Comparison of ENCODE assay signal across 8 mouse cellular contexts in the genomic region with DNA sequence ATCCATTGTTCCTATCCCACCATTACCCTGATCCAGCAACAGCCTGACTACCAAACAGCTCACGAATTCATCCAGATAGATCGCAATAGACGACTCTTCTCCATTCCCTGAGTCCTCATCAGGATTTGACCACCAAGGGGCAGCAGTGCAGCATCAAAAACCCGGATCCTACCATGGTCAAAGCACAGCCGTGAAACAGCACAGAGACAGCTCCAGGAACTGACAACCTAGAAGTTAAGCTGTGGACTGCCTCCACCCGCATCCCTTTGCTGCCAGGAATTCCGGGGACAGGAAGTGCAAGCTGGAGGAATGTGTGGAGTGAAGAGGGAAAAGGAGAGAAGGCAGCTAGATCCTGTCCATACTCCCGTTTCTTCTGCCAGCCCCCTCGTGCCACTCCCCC. TPM values are rescaled to one million over a fixed set of nuclear protein-coding genes. Genes with fewer than 3 reads are reported as not detected.
DNase-seq lines count a peak whose midpoint lies in the region; ATAC-seq and TF ChIP-seq lines count a peak whose summit lies in the region.

No protein-coding gene starts in this region.

- no peak overlapping the region for H3K9ac ChIP-seq in hindbrain, embryonic 16.5 days (ENCODE audit: low read depth, low read length)

- no peaks in the 10 kb centered on the region for H3K4me1 ChIP-seq in hindbrain, embryonic 16.5 days (ENCODE audit: control insufficient read depth, insufficient read depth, low read depth, low read length)

- ATAC-seq in cerebellum, adult (ENCODE audit: insufficient number of reproducible peaks, low FRiP score, low TSS enrichment), result no peak
- ATAC-seq in hindbrain, embryonic 16.5 days, result peak; percentile 74
- ATAC-seq in megakaryocyte-erythroid progenitor cell, adult 5-6 weeks (replicated peaks; ENCODE audit: low FRiP score, low TSS enrichment, poor library complexity, severe bottlenecking), result peak; percentile 79; the same call in 1 of the 2 replicates

- no peak overlapping the region for H3K4me2 ChIP-seq in hindbrain, embryonic 16.5 days (ENCODE audit: low read length)

- no peak overlapping the region for H3K4me3 ChIP-seq in hindbrain, embryonic 16.5 days (ENCODE audit: low read length)
- no peak overlapping the region for H3K4me3 ChIP-seq in left cerebral cortex, adult 2 months

- peak; percentile 23 for DNase-seq in cerebellum, adult 11 months
- DNase-seq in cerebellum, adult 9-11 months, result peak; percentile 25
- peak; percentile 70 for DNase-seq in gastrocnemius, postnatal 10 days
- peak; percentile 60 to 67 for DNase-seq in left cerebral cortex, adult 2 months (ENCODE audit: extremely low spot score in 1 of 2, low spot score in 2 of 2)
- peak; percentile 39 to 47 for DNase-seq in right cerebral cortex, postnatal 36 days (ENCODE audit: low spot score in 2 of 2)

- intact Hi-C loops in left cerebral cortex, adult 2 months (cut with DNase I), result loop anchor here (1.0 kb wide), 1 partner anchor 64 kb away; no protein-coding TSS in a partner anchor

- H3K27ac ChIP-seq in hindbrain, embryonic 16.5 days (ENCODE audit: low read depth, low read length), result no peak overlapping the region
- H3K27ac ChIP-seq in left cerebral cortex, adult 2 months, result no peak overlapping the region

- H3K36me3 ChIP-seq in hindbrain, embryonic 16.5 days (ENCODE audit: control insufficient read depth, insufficient read depth, low read length), result no peaks in the 10 kb centered on the region

- WGBS in hindbrain, embryonic 16.5 days, result 18% methylated on average over 9 of the region's 9 CpGs

- no peaks in the 10 kb centered on the region for H3K27me3 ChIP-seq in hindbrain, embryonic 16.5 days (replicated peaks; ENCODE audit: control insufficient read depth, insufficient read depth, low read length)

- TF ChIP-seq CTCF in left cerebral cortex, adult 2 months (IDR thresholded peaks at IDR 0.05), result peak; percentile 65

- H3K9me3 ChIP-seq in hindbrain, embryonic 16.5 days (ENCODE audit: control insufficient read depth, low read length), result no peaks in the 10 kb centered on the region

RNA-seq across cellular contexts. Expression of gene P2ry6, which starts 13.6 kb away (rescaled TPM):
- 1 to 10 TPM; 2.3 to 4.0 TPM for total RNA-seq in gastrocnemius, postnatal 10 days (2021)
- 2.7 and 4.8 TPM in 2 replicates for polyA plus RNA-seq in hindbrain, embryonic 16.5 days (2015; fragmentation: Nextera tagmentation; extraction: Ambion mirVana)
- 1 to 10 TPM; 2.3 to 4.0 TPM for total RNA-seq in left cerebral cortex, adult 2 months (2021)
- total RNA-seq in megakaryocyte-erythroid progenitor cell, adult 5-6 weeks (2014; fragmentation: Nextera tagmentation), result not detected in 2 replicates
- total RNA-seq in megakaryocyte-erythroid progenitor cell, adult 5-6 weeks (2017), result not detected in 2 replicates

RNA-seq across cellular contexts. Expression of gene P2ry2, which starts 24.6 kb away (rescaled TPM):
- 10 to 100 TPM; 56.5 to 57.9 TPM for total RNA-seq in gastrocnemius, postnatal 10 days (2021)
- polyA plus RNA-seq in hindbrain, embryonic 16.5 days (2015; fragmentation: Nextera tagmentation; extraction: Ambion mirVana), result 0.32 and 0.64 TPM in 2 replicates
- under 1 TPM; 0.68 to 0.82 TPM for total RNA-seq in left cerebral cortex, adult 2 months (2021)
- 0.64 and 0.70 TPM in 2 replicates for total RNA-seq in megakaryocyte-erythroid progenitor cell, adult 5-6 weeks (2014; fragmentation: Nextera tagmentation)
- total RNA-seq in megakaryocyte-erythroid progenitor cell, adult 5-6 weeks (2017), result 0.28 and 2.2 TPM in 2 replicates

RNA-seq across cellular contexts. Expression of gene Arhgef17, which starts 56.2 kb away (rescaled TPM):
- total RNA-seq in gastrocnemius, postnatal 10 days (2021), result 10 to 100 TPM; 29.6 to 35.5 TPM
- 13.6 and 18.2 TPM in 2 replicates for polyA plus RNA-seq in hindbrain, embryonic 16.5 days (2015; fragmentation: Nextera tagmentation; extraction: Ambion mirVana)
- total RNA-seq in left cerebral cortex, adult 2 months (2021), result 100 to 1,000 TPM; 134 to 142 TPM
- not detected in 2 replicates for total RNA-seq in megakaryocyte-erythroid progenitor cell, adult 5-6 weeks (2014; fragmentation: Nextera tagmentation)
- total RNA-seq in megakaryocyte-erythroid progenitor cell, adult 5-6 weeks (2017), result not detected in 2 replicates

Comparison
In these comparisons a context has a peak if more than half of its experiments do, and no peak if none do; other contexts are left out.
1. RNA of gene P2ry2, which starts 24.6 kb away (total RNA-seq): 56.5 to 57.9 TPM in gastrocnemius, postnatal 10 days; 0.68 to 0.82 TPM in left cerebral cortex, adult 2 months and 0.28 to 2.2 TPM in megakaryocyte-erythroid progenitor cell, adult 5-6 weeks; every median in the first group is over 10 times any median in the second.
2. RNA of gene Arhgef17, which starts 56.2 kb away (total RNA-seq): 134 to 142 TPM in left cerebral cortex, adult 2 months and 29.6 to 35.5 TPM in gastrocnemius, postnatal 10 days; not detected in megakaryocyte-erythroid progenitor cell, adult 5-6 weeks; every median in the first group is over 10 times any median in the second.
3. Peak in every context shown above with its lines, with median percentiles within 50 percentile points of each other: DNase-seq.